ENCODE assay signal across 20 mouse cellular contexts in genomic region chr14:54643011-54643410, GRCm38 (mm10). TPM values are rescaled to one million over a fixed set of nuclear protein-coding genes. Genes with fewer than 3 reads are reported as not detected.
"Had no signal": no experiment of that assay in that cellular context is flagged by ENCODE, and none has a peak within 500 bp of the region (broad histone marks: within the 10 kb centered on the region; RNA-seq: fewer than 3 reads in every experiment).

No protein-coding gene starts in this region.

- DNase-seq: kidney, adult 18-20 months; kidney, postnatal 14 days; liver; liver, embryonic 13.5 days; liver, postnatal 0 days; lung, postnatal 14 days; thymus, postnatal 4 days had no signal

- H3K9ac ChIP-seq: limb, embryonic 12.5 days; liver, embryonic 13.5 days; liver, postnatal 0 days; lung, embryonic 15.5 days; neural tube, embryonic 15.5 days had no signal

- H3K4me3 ChIP-seq: limb, embryonic 12.5 days; liver, embryonic 13.5 days; lung, embryonic 15.5 days; megakaryocyte, embryonic 14.5 days; neural tube, embryonic 15.5 days had no signal

- ATAC-seq: liver, postnatal 0 days had no signal

- H3K27ac ChIP-seq: liver, embryonic 13.5 days; lung, embryonic 15.5 days; macrophage; stomach, postnatal 0 days had no signal

- H3K4me2 ChIP-seq: limb, embryonic 12.5 days; liver, embryonic 13.5 days; lung, embryonic 15.5 days; neural tube, embryonic 15.5 days had no signal

- H3K27me3 ChIP-seq: limb, embryonic 12.5 days; lung, embryonic 15.5 days; neural tube, embryonic 15.5 days had no signal

- H3K9me3 ChIP-seq: limb, embryonic 12.5 days; liver, embryonic 13.5 days; lung, embryonic 15.5 days; megakaryocyte, embryonic 14.5 days; neural tube, embryonic 15.5 days had no signal

RNA-seq across cellular contexts. Expression of gene Gm17606, which starts 2.3 kb away (rescaled TPM):
- total RNA-seq: layer of hippocampus, postnatal 25 days; left cerebral cortex, adult 8-10 months; left cerebral cortex, postnatal 25 days; midbrain, postnatal 0 days had no signal
- polyA plus RNA-seq: kidney, embryonic 14.5 days; large intestine, adult 2 months; limb, embryonic 12.5 days; liver, embryonic 13.5 days; liver, postnatal 0 days; lung, embryonic 15.5 days; macrophage; midbrain, postnatal 0 days; neural tube, embryonic 11.5 days; neural tube, embryonic 15.5 days; stomach, postnatal 0 days had no signal

RNA-seq across cellular contexts. Expression of gene Psmb11, which starts 21.8 kb away (rescaled TPM):
- total RNA-seq: midbrain, postnatal 0 days had no signal
- polyA plus RNA-seq: kidney, embryonic 14.5 days; large intestine, adult 2 months; liver, embryonic 13.5 days; liver, postnatal 0 days; macrophage; midbrain, postnatal 0 days; stomach, postnatal 0 days had no signal
